Comparison of ENCODE assay signal across 42 mouse cellular contexts in the genomic region with DNA sequence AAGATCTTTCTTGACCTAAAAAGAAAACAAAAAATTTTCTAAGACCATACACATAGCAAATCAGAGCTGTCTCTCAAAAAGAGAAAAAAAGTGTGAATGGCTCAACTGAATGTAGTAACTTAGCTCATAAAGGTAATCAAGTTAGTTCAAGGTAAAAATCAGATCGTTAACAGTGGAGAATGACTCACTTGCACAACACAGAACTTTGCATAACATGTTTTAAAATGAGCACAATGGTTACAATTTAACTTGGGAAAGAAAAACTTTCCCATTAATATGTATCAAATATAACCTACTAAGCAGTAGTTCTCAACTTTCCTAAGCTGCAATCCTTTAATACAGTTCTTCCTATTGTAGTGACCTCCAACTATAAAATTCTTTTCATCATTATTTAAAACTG. TPM values are rescaled to one million over a fixed set of nuclear protein-coding genes. Genes with fewer than 3 reads are reported as not detected.
"Had no signal": no experiment of that assay in that cellular context is flagged by ENCODE, and none has a peak within 500 bp of the region (broad histone marks: within the 10 kb centered on the region; RNA-seq: fewer than 3 reads in every experiment).

No protein-coding gene starts in this region.

- H3K9me3 ChIP-seq: limb, embryonic 10.5 days; limb, embryonic 12.5 days; limb, embryonic 13.5 days; limb, embryonic 15.5 days; liver, embryonic 12.5 days; liver, embryonic 13.5 days; liver, embryonic 15.5 days; lung, embryonic 15.5 days; megakaryocyte, embryonic 14.5 days; midbrain, embryonic 10.5 days; midbrain, embryonic 12.5 days; midbrain, embryonic 13.5 days; midbrain, embryonic 15.5 days; neural tube, embryonic 12.5 days; neural tube, embryonic 13.5 days had no signal

- H3K27me3 ChIP-seq: limb, embryonic 12.5 days; limb, embryonic 13.5 days; limb, embryonic 15.5 days; liver, embryonic 12.5 days; liver, embryonic 13.5 days; liver, embryonic 15.5 days; lung, embryonic 15.5 days; megakaryocyte, embryonic 14.5 days; midbrain, embryonic 12.5 days; midbrain, embryonic 13.5 days; midbrain, embryonic 15.5 days; neural tube, embryonic 12.5 days; neural tube, embryonic 13.5 days had no signal

- DNase-seq: left cerebral cortex, postnatal 4 days; liver, embryonic 13.5 days; lung, adult 18-20 months; lung, adult 2 months; lung, embryonic 14.5 days; lung, postnatal 10 days; lung, postnatal 14 days; lung, postnatal 36 days; lung, postnatal 4 days; midbrain, embryonic 14.5 days had no signal

- H3K4me2 ChIP-seq: limb, embryonic 12.5 days; limb, embryonic 13.5 days; limb, embryonic 15.5 days; liver, embryonic 12.5 days; liver, embryonic 13.5 days; liver, embryonic 15.5 days; lung, embryonic 14.5 days; lung, embryonic 15.5 days; midbrain, embryonic 11.5 days; midbrain, embryonic 12.5 days; midbrain, embryonic 13.5 days; midbrain, embryonic 15.5 days; neural tube, embryonic 12.5 days; neural tube, embryonic 13.5 days had no signal

- H3K27ac ChIP-seq: left cerebral cortex, adult 2 months; limb, embryonic 10.5 days; limb, embryonic 12.5 days; limb, embryonic 13.5 days; limb, embryonic 15.5 days; liver, embryonic 12.5 days; liver, embryonic 13.5 days; liver, embryonic 14.5 days; liver, embryonic 15.5 days; lung, embryonic 15.5 days; macrophage; midbrain, embryonic 10.5 days; midbrain, embryonic 12.5 days; midbrain, embryonic 13.5 days; midbrain, embryonic 15.5 days; neural tube, embryonic 12.5 days; neural tube, embryonic 13.5 days had no signal

- H3K4me3 ChIP-seq: left cerebral cortex, adult 2 months; limb, embryonic 10.5 days; limb, embryonic 12.5 days; limb, embryonic 13.5 days; limb, embryonic 15.5 days; liver, embryonic 12.5 days; liver, embryonic 13.5 days; liver, embryonic 15.5 days; lung, embryonic 15.5 days; megakaryocyte, embryonic 14.5 days; midbrain, embryonic 10.5 days; midbrain, embryonic 12.5 days; midbrain, embryonic 13.5 days; midbrain, embryonic 15.5 days; myocyte; neural tube, embryonic 12.5 days; neural tube, embryonic 13.5 days had no signal

- H3K9ac ChIP-seq: limb, embryonic 12.5 days; limb, embryonic 13.5 days; limb, embryonic 15.5 days; liver, embryonic 12.5 days; liver, embryonic 13.5 days; liver, embryonic 14.5 days; liver, embryonic 15.5 days; lung, embryonic 14.5 days; lung, embryonic 15.5 days; midbrain, embryonic 12.5 days; midbrain, embryonic 13.5 days; midbrain, embryonic 15.5 days; neural tube, embryonic 12.5 days; neural tube, embryonic 13.5 days had no signal

- ATAC-seq: liver, embryonic 12.5 days; midbrain, embryonic 13.5 days; midbrain, embryonic 15.5 days; midbrain, embryonic 16.5 days had no signal

RNA-seq across cellular contexts. Expression of gene Masp2, which starts 18.4 kb away (rescaled TPM):
- polyA plus RNA-seq: lung, postnatal 0 days; midbrain, embryonic 12.5 days; midbrain, postnatal 0 days had no signal

RNA-seq across cellular contexts. Expression of gene Gm572, which starts 22.4 kb away (rescaled TPM):
- total RNA-seq: left cerebral cortex, adult 2 months; left cerebral cortex, postnatal 10 days; left cerebral cortex, postnatal 25 days; left cerebral cortex, postnatal 36 days; left cerebral cortex, postnatal 4 days; megakaryocyte progenitor cell, adult 5-6 weeks; megakaryocyte-erythroid progenitor cell, adult 5-6 weeks; monocyte, adult 5-6 weeks had no signal
- polyA plus RNA-seq: limb, embryonic 10.5 days; limb, embryonic 11.5 days; limb, embryonic 12.5 days; limb, embryonic 13.5 days; limb, embryonic 15.5 days; liver, embryonic 12.5 days; liver, embryonic 13.5 days; liver, embryonic 14.5 days; liver, embryonic 15.5 days; liver, embryonic 16.5 days; lung, embryonic 14.5 days; lung, embryonic 15.5 days; lung, embryonic 16.5 days; lung, postnatal 0 days; macrophage; midbrain, embryonic 11.5 days; midbrain, embryonic 12.5 days; midbrain, embryonic 13.5 days; midbrain, embryonic 14.5 days; midbrain, embryonic 15.5 days; midbrain, embryonic 16.5 days; midbrain, postnatal 0 days; neural tube, embryonic 11.5 days; neural tube, embryonic 12.5 days; neural tube, embryonic 13.5 days had no signal
